Mouse (Mus musculus): ENCODE results near the gene Ramp3.

GRCm38 (mm10) chr11:6680397-6680818 lies 22.1 kb downstream of the Ramp3 start:
- TF ChIP-seq TCF12 (IDR thresholded peaks at IDR 0.05; ENCODE audit: insufficient read depth, poor library complexity, severe bottlenecking) (no peak), REST (IDR thresholded peaks at IDR 0.05; ENCODE audit: insufficient read depth, insufficient read length) (no peak), MYOG (IDR thresholded peaks at IDR 0.05; ENCODE audit: control insufficient read depth in 1 of 3, insufficient read depth in 1 of 3, insufficient read length in 2 of 3, low read depth in 2 of 3) (no peak), POLR2A (IDR thresholded peaks at IDR 0.05; ENCODE audit: insufficient read length, low read depth) (no peak), E2F4 (IDR thresholded peaks at IDR 0.05; ENCODE audit: insufficient read depth) (no peak), USF1 (IDR thresholded peaks at IDR 0.05; ENCODE audit: low read depth) (no peak), MAX (IDR thresholded peaks at IDR 0.05; ENCODE audit: low read depth) (no peak), CEBPB (IDR thresholded peaks at IDR 0.05; ENCODE audit: insufficient read depth, poor library complexity, severe bottlenecking) (no peak), SRF (IDR thresholded peaks at IDR 0.05; ENCODE audit: control insufficient read depth, insufficient read length, low read depth) (no peak)
